Mouse (Mus musculus) forebrain, embryonic 16.5 days (tissue): ENCODE results near the gene Tmem219. TPM values are rescaled to one million over a fixed set of nuclear protein-coding genes. Genes with fewer than 3 reads are reported as not detected.
A peak's percentile ranks its signal among the peaks of the same experiment; 100 is the strongest.

Source experiments
- ATAC-seq: fragments of 200-750 bp; cut with Nextera tagmentation; 2 replicates; pipeline ENCODE4 v1.8.0; 2017; ENCODE audit warnings: mild to moderate bottlenecking, moderate library complexity
- H3K27ac ChIP-seq: fragments of 300-500 bp; sonication (generic); 2 replicates; pipeline ENCODE4 v1.5.1; 2014; ENCODE audit warnings: low read length, control low read depth
- H3K27me3 ChIP-seq: fragments of 300-500 bp; sonication (generic); replicated peaks from 2 replicates; pipeline ENCODE4 v1.6.1; 2014; ENCODE audit warnings: low read length; ENCODE audit not compliant: control insufficient read depth, insufficient read depth
- H3K36me3 ChIP-seq: fragments of 300-500 bp; sonication (generic); 2 replicates; pipeline ENCODE4 v1.6.1; 2014; ENCODE audit not compliant: control insufficient read depth, insufficient read depth
- H3K4me1 ChIP-seq: fragments of 300-500 bp; sonication (generic); replicated peaks from 2 replicates; pipeline ENCODE4 v1.6.1; 2014; ENCODE audit warnings: low read length; ENCODE audit not compliant: control insufficient read depth, insufficient read depth
- H3K4me2 ChIP-seq: fragments of 300-500 bp; sonication (generic); 2 replicates; pipeline ENCODE4 v1.6.1; 2014; ENCODE audit warnings: mild to moderate bottlenecking, low read length, control low read depth
- H3K4me3 ChIP-seq: fragments of 300-500 bp; sonication (generic); replicated peaks from 2 replicates; pipeline ENCODE4 v1.5.1; 2014; ENCODE audit warnings: mild to moderate bottlenecking, low read length, control low read depth
- H3K9ac ChIP-seq: fragments of 300-500 bp; sonication (generic); replicated peaks from 2 replicates; pipeline ENCODE4 v1.6.1; 2014; ENCODE audit warnings: low read depth, low read length, control low read depth
- H3K9me3 ChIP-seq: fragments of 300-500 bp; sonication (generic); 2 replicates; pipeline ENCODE4 v1.6.1; 2016; ENCODE audit warnings: low read length; ENCODE audit not compliant: control insufficient read depth
- WGBS: fragments of 180-500 bp; shearing (Covaris S2); extraction: QIAGEN DNeasy Blood & Tissue Kit; methylation state at CpG from one replicate; pipeline ENCODE4 v1.1.7; 2014; 5-methylcytosine and 5-hydroxymethylcytosine counted together
- polyA plus RNA-seq: library from polyadenylated mRNA; unstranded; fragments of >200 nt; fragmentation: Nextera tagmentation; extraction: Ambion mirVana; gene quantifications from 2 replicates; pipeline ENCODE4 v1.2.1, GENCODE M21; 2015

Tmem219 gene
- polyA plus RNA-seq, 1 experiment from 2014 or later = 37.3 TPM

DNA sequence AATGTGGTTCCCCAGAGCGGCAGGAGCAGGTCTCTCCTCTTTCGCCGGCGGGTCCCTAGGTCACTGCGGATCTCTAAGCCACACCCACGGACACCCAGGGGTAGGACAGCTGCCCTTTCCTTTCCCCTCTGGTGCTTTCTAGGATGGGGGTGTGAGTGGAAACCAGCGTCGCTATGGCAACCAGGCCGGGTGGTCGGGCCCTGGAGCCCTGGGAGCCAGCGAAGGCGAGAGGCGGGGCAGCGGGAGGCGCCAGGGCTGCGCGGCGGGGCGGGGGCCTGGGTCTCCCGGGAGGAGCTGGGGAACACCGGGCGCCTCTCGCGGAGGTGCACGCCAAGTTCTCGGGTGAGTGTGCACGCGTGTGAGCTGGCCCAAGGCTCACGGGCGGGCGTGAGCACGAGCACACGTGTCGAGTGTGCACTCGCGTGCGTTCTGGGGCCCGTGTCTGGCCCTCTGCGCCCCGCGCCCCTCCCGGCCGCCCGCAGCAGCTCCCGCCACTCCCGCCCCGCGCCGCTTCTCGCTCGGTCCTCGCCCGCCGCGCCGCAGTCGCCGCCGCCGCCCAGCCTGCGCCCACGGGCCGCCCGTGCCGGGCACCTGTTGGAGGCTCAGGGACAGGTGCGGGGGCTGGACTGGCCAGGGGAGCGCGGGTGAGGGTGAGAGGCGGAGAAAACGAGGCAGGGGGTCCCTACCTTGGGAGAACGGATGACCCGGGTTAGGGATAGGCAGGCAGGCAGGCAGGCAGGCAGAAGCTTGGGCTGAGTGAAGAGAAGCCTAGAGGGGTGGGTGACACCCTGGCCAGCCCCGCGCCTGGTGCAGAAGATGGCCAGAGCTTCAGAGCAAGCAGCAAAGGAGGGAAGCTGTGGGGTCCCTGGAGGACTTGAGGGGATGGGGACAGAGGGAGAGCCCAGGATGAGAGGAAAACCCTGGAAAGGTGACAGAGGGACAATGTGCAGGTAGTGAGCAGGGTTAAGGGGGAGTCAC is 75.0 kb downstream of the Tmem219 start:
- H3K9ac ChIP-seq = peak overlapping the region; percentile 69
- H3K36me3 ChIP-seq = 0 out of 2 replicates have a peak, but pooled peaks cover 3% of the 10 kb centered on the region
- peaks cover 19% of the 10 kb centered on the region for H3K4me1 ChIP-seq
- H3K27ac ChIP-seq = no peak overlapping the region
- 1% methylated on average over 67 of the region's 74 CpGs for WGBS
- H3K27me3 ChIP-seq = peaks cover 4% of the 10 kb centered on the region; the same call in 1 of the 2 replicates
- ATAC-seq = peak; percentile 60
- peak overlapping the region; percentile 60 for H3K4me3 ChIP-seq
- no peaks in the 10 kb centered on the region for H3K9me3 ChIP-seq
- peak overlapping the region; percentile 100 for H3K4me2 ChIP-seq

DNA sequence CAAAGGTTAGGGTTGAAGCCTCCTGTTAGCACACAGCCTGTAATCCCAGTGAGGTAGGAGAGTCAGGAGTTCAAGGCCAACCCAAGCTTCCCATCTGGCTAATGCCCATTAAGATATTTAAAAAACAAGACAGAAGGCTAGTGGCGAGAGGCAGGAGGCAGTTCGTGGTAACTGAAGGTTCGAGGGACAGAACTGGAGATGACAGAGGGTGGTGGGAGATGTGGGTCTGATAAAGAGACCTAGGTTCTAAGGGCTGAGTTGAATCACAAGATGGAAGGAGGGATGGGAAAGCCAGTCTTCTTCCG is 75.6 kb downstream of the Tmem219 start, which contains the start of gene Doc2a:
Doc2a (plus strand) TSS at position 301 of the 305 bp plus-strand sequence.
- H3K9me3 ChIP-seq = no peaks in the 10 kb centered on the region
- H3K27me3 ChIP-seq = peaks cover 4% of the 10 kb centered on the region; the same call in 1 of the 2 replicates
- H3K36me3 ChIP-seq = no peaks in the 10 kb centered on the region
- H3K27ac ChIP-seq = no peak within 1 kb of the TSS
- ATAC-seq = no peak
- H3K4me1 ChIP-seq = peaks cover 19% of the 10 kb centered on the region
- peak within 1 kb of the TSS; percentile 69 for H3K9ac ChIP-seq
- peak within 1 kb of the TSS; percentile 100 for H3K4me2 ChIP-seq
- 27% methylated on average over 4 of the region's 4 CpGs for WGBS
- peak within 1 kb of the TSS; percentile 60 for H3K4me3 ChIP-seq

DNA sequence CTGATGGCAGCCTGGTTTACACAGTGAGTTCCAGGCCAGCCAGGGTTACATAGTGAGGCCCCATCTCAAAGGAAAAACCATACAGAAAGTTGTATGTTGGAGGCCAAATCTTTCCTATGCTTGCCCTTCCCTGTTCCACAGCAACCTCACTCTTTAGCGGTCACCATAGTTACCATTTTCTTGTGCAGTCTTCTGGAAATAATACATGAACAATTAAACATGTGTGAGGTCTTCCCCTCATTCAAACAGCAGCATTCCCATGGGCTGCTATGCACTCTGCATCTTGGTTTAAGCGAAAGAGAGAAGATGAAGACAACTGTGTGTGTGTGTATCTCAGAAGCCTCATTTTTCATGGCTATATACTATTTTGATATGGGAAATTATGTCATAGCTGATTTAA is 77.2 kb downstream of the Tmem219 start:
- Histone ChIP-seq H3K27ac (no peak overlapping the region), H3K9ac (no peak overlapping the region), H3K4me2 (no peak overlapping the region), H3K4me1 (peaks cover 19% of the 10 kb centered on the region), H3K4me3 (no peak overlapping the region), H3K36me3 (no peaks in the 10 kb centered on the region), H3K9me3 (no peaks in the 10 kb centered on the region), H3K27me3 (peaks cover 4% of the 10 kb centered on the region; the same call in 1 of the 2 replicates)
- no peak for ATAC-seq
- WGBS = 12% methylated on average over 2 of the region's 2 CpGs

- no peaks in the 10 kb centered on the region for H3K9me3 ChIP-seq
- H3K4me2 ChIP-seq = no peak overlapping the region
- H3K9ac ChIP-seq = no peak overlapping the region
- H3K4me1 ChIP-seq = peaks cover 8% of the 10 kb centered on the region
- 80% methylated on average over 9 of the region's 9 CpGs for WGBS
- no peaks in the 10 kb centered on the region for H3K36me3 ChIP-seq
- H3K27me3 ChIP-seq = 0 out of 2 replicates have a peak, but pooled peaks cover under 1% of the 10 kb centered on the region
- H3K27ac ChIP-seq = no peak overlapping the region
- no peak overlapping the region for H3K4me3 ChIP-seq
- no peak for ATAC-seq
Observed at GRCm38 (mm10) chr7:126843276-126843675, 79.4 kb downstream of the Tmem219 start.

Other genes with a start within 250 kb of the Tmem219 start
- 4.3 and 5.9 TPM in 2 replicates for gene Sult1a1, start 246.5 kb downstream of the Tmem219 start, polyA plus RNA-seq
- gene Bola2, start 227.5 kb downstream of the Tmem219 start, polyA plus RNA-seq = 124 and 132 TPM in 2 replicates
- gene Slx1b, start 227.1 kb downstream of the Tmem219 start, polyA plus RNA-seq = 14.4 and 20.3 TPM in 2 replicates
- gene Coro1a, start 215.1 kb downstream of the Tmem219 start, polyA plus RNA-seq = 109 and 119 TPM in 2 replicates
- gene Mapk3, start 163.3 kb downstream of the Tmem219 start, polyA plus RNA-seq = 98.2 and 100.0 TPM in 2 replicates
- 1.3 and 2.6 TPM in 2 replicates for gene Gdpd3, start 156.6 kb downstream of the Tmem219 start, polyA plus RNA-seq
- gene Ypel3, start 146.0 kb downstream of the Tmem219 start, polyA plus RNA-seq = 199 and 202 TPM in 2 replicates
- 0.73 and 0.86 TPM in 2 replicates for gene Tbx6, start 141.4 kb downstream of the Tmem219 start, polyA plus RNA-seq
- 196 and 202 TPM in 2 replicates for gene Ppp4c, start 130.4 kb downstream of the Tmem219 start, polyA plus RNA-seq
- 32.8 and 40.4 TPM in 2 replicates for gene Fam57b, start 125.2 kb downstream of the Tmem219 start, polyA plus RNA-seq
- not detected in 2 replicates for gene 4930451I11Rik, start 91.3 kb downstream of the Tmem219 start, polyA plus RNA-seq
- 10.8 and 14.3 TPM in 2 replicates for gene Doc2a, start 75.5 kb downstream of the Tmem219 start, polyA plus RNA-seq
- gene Hirip3, start 60.9 kb downstream of the Tmem219 start, polyA plus RNA-seq = 25.6 and 28.1 TPM in 2 replicates
- 95.1 and 97.9 TPM in 2 replicates for gene Ino80e, start 60.5 kb downstream of the Tmem219 start, polyA plus RNA-seq
- gene Taok2, start 38.2 kb downstream of the Tmem219 start, polyA plus RNA-seq = 55.3 and 65.6 TPM in 2 replicates
- 131 and 132 TPM in 2 replicates for gene Kctd13, start 6.0 kb upstream of the Tmem219 start, polyA plus RNA-seq
- gene Asphd1, start 26.7 kb upstream of the Tmem219 start, polyA plus RNA-seq = 4.8 and 8.5 TPM in 2 replicates
- gene Sez6l2, start 27.6 kb upstream of the Tmem219 start, polyA plus RNA-seq = 26.1 and 30.6 TPM in 2 replicates
- 115 and 122 TPM in 2 replicates for gene Cdipt, start 53.0 kb upstream of the Tmem219 start, polyA plus RNA-seq
- 0.45 and 1.2 TPM in 2 replicates for gene Cdiptos, start 53.2 kb upstream of the Tmem219 start, polyA plus RNA-seq
- 3.0 and 3.7 TPM in 2 replicates for gene Mvp, start 91.7 kb upstream of the Tmem219 start, polyA plus RNA-seq
- gene Pagr1b, start 93.6 kb upstream of the Tmem219 start, polyA plus RNA-seq = not detected in 2 replicates
- 22.9 and 39.8 TPM in 2 replicates for gene Pagr1a, start 94.4 kb upstream of the Tmem219 start, polyA plus RNA-seq
- gene Gm42742, start 98.2 kb upstream of the Tmem219 start, polyA plus RNA-seq = 54.8 and 74.1 TPM in 2 replicates
- 21.1 and 29.9 TPM in 2 replicates for gene Prrt2, start 98.3 kb upstream of the Tmem219 start, polyA plus RNA-seq
- gene Maz, start 104.1 kb upstream of the Tmem219 start, polyA plus RNA-seq = 57.9 and 58.8 TPM in 2 replicates
- 52.9 and 61.2 TPM in 2 replicates for gene Kif22, start 119.6 kb upstream of the Tmem219 start, polyA plus RNA-seq
- gene Zg16, start 164.4 kb upstream of the Tmem219 start, polyA plus RNA-seq = not detected in 2 replicates
- 1.5 and 1.9 TPM in 2 replicates for gene AI467606, start 168.4 kb upstream of the Tmem219 start, polyA plus RNA-seq
- 0.28 and 1.0 TPM in 2 replicates for gene Qprt, start 199.3 kb upstream of the Tmem219 start, polyA plus RNA-seq
- gene Spn, start 214.9 kb upstream of the Tmem219 start, polyA plus RNA-seq = 0.09 TPM in 1 of 2 replicates, not detected in the other